Mouse (Mus musculus) intestine, postnatal 0 days (tissue): ENCODE results near the gene Gm3409. TPM values are rescaled to one million over a fixed set of nuclear protein-coding genes. Genes with fewer than 3 reads are reported as not detected.
"Not testable (repeated sequence)": the region's sequence is repeated elsewhere in the genome, so short reads cannot be mapped to it uniquely, and the experiment has no call there.

ENCODE experiments used
- ATAC-seq: fragments of 200-750 bp; cut with Nextera tagmentation; 2 replicates; pipeline ENCODE4 v1.8.0; 2017; ENCODE audit warnings: mild to moderate bottlenecking, moderate TSS enrichment, moderate library complexity
- H3K27ac ChIP-seq: fragments of 300-500 bp; sonication (generic); 2 replicates; pipeline ENCODE4 v1.5.1; 2014; ENCODE audit warnings: mild to moderate bottlenecking, low read depth, low read length, moderate library complexity
- H3K27me3 ChIP-seq: fragments of 300-500 bp; sonication (generic); replicated peaks from 2 replicates; pipeline ENCODE4 v1.6.1; 2014; ENCODE audit warnings: low read length, mixed read lengths; ENCODE audit not compliant: control insufficient read depth, insufficient read depth
- H3K36me3 ChIP-seq: fragments of 300-500 bp; sonication (generic); 2 replicates; pipeline ENCODE4 v1.6.1; 2014; ENCODE audit warnings: mild to moderate bottlenecking, moderate library complexity; ENCODE audit not compliant: control insufficient read depth, insufficient read depth
- H3K4me1 ChIP-seq: fragments of 300-500 bp; sonication (generic); replicated peaks from 2 replicates; pipeline ENCODE4 v1.6.1; 2014; ENCODE audit warnings: antibody characterized with exemption, low read length, mixed read lengths; ENCODE audit not compliant: control insufficient read depth, insufficient read depth
- H3K4me2 ChIP-seq: fragments of 300-500 bp; sonication (generic); replicated peaks from 2 replicates; pipeline ENCODE4 v1.6.1; 2014; ENCODE audit warnings: low read depth, mild to moderate bottlenecking, moderate library complexity
- H3K4me3 ChIP-seq: fragments of 300-500 bp; sonication (generic); 2 replicates; pipeline ENCODE4 v1.5.1; 2014; ENCODE audit warnings: low read depth, low read length
- H3K9ac ChIP-seq: fragments of 300-500 bp; sonication (generic); 2 replicates; pipeline ENCODE4 v1.6.1; 2014; ENCODE audit warnings: mild to moderate bottlenecking, low read depth, low read length
- H3K9me3 ChIP-seq: fragments of 300-500 bp; sonication (generic); 2 replicates; pipeline ENCODE4 v1.6.1; 2016; ENCODE audit warnings: mixed run types; ENCODE audit not compliant: control insufficient read depth
- CTCF ChIP-seq: sonication (generic); IDR thresholded peaks from 2 replicates; pipeline ENCODE4 v1.5.1; 2016; ENCODE audit warnings: low read depth, mild to moderate bottlenecking, control low read depth, antibody characterized with exemption, moderate library complexity
- WGBS: fragments of 180-500 bp; shearing (Covaris S2); extraction: QIAGEN DNeasy Blood & Tissue Kit; methylation state at CpG from one replicate; pipeline ENCODE4 v1.1.7; 2014; 5-methylcytosine and 5-hydroxymethylcytosine counted together
- polyA plus RNA-seq: library from polyadenylated mRNA; unstranded; fragments of >200 nt; fragmentation: Nextera tagmentation; extraction: Ambion mirVana; gene quantifications from 2 replicates; pipeline ENCODE4 v1.2.1, GENCODE M21; 2015

Gm3409 gene
- polyA plus RNA-seq, 1 experiment from 2014 or later, result not detected

GRCm38 (mm10) chr5:146564259-146564658 is 26.8 kb downstream of the Gm3409 start:
- H3K27me3 ChIP-seq, result no peaks in the 10 kb centered on the region
- H3K9me3 ChIP-seq, result no peaks in the 10 kb centered on the region
- H3K4me1 ChIP-seq, result no peaks in the 10 kb centered on the region
- no peak for TF ChIP-seq CTCF
- H3K4me2 ChIP-seq, result no peak overlapping the region
- ATAC-seq, result no peak
- no peak overlapping the region for H3K27ac ChIP-seq
- H3K36me3 ChIP-seq, result no peaks in the 10 kb centered on the region
- no peak overlapping the region for H3K4me3 ChIP-seq
- WGBS, result 83% methylated on average over 1 of the region's 1 CpGs
- H3K9ac ChIP-seq, result no peak overlapping the region

- H3K36me3 ChIP-seq, result no peaks in the 10 kb centered on the region
- WGBS, result 65% methylated on average over 4 of the region's 4 CpGs
- H3K4me3 ChIP-seq, result no peak overlapping the region
- TF ChIP-seq CTCF, result peak; percentile 50
- ATAC-seq, result no peak
- H3K9ac ChIP-seq, result no peak overlapping the region
- no peaks in the 10 kb centered on the region for H3K27me3 ChIP-seq
- H3K27ac ChIP-seq, result no peak overlapping the region
- H3K9me3 ChIP-seq, result no peaks in the 10 kb centered on the region
- H3K4me2 ChIP-seq, result no peak overlapping the region
- H3K4me1 ChIP-seq, result no peaks in the 10 kb centered on the region
These were observed 29.6 kb downstream of the Gm3409 start for GRCm38 (mm10) chr5:146567054-146567453.

- not testable (repeated sequence) for H3K4me2 ChIP-seq, H3K9ac ChIP-seq, ATAC-seq, H3K27me3 ChIP-seq, H3K4me3 ChIP-seq, H3K36me3 ChIP-seq, H3K27ac ChIP-seq, H3K9me3 ChIP-seq, H3K4me1 ChIP-seq
- 77% methylated on average over 6 of the region's 6 CpGs for WGBS
These were observed 32.7 kb downstream of the Gm3409 start for GRCm38 (mm10) chr5:146570179-146570578.

GRCm38 (mm10) chr5:146571830-146572734 is 34.6 kb downstream of the Gm3409 start:
- ATAC-seq, result not testable (repeated sequence)
- 59% methylated on average over 6 of the region's 6 CpGs for WGBS

DNA sequence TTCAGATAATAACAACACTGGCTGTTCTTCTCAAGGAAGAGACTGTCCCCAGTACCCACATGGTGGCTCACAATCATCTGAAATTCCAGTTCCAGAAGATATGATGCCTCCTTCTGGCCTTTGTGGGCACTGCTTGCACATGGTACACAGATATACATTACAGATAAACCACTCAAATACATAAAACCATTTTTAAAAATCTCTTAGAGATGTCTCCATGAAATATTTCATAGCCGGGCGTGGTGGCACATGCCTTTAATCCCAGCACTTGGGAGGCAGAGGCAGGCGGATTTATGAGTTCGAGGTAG is 35.2 kb downstream of the Gm3409 start:
- H3K4me2 ChIP-seq, H3K9ac ChIP-seq, H3K4me3 ChIP-seq, H3K27me3 ChIP-seq, H3K36me3 ChIP-seq, ATAC-seq, H3K27ac ChIP-seq, H3K9me3 ChIP-seq, H3K4me1 ChIP-seq: not testable (repeated sequence)
- 95% methylated on average over 4 of the region's 4 CpGs for WGBS

More at GRCm38 (mm10) chr5:146571830-146572734, 34.6 kb downstream of the Gm3409 start:
- not testable (repeated sequence) for H3K4me3 ChIP-seq, H3K4me2 ChIP-seq, H3K9me3 ChIP-seq, H3K27me3 ChIP-seq, H3K4me1 ChIP-seq, H3K36me3 ChIP-seq, H3K27ac ChIP-seq, H3K9ac ChIP-seq

DNA sequence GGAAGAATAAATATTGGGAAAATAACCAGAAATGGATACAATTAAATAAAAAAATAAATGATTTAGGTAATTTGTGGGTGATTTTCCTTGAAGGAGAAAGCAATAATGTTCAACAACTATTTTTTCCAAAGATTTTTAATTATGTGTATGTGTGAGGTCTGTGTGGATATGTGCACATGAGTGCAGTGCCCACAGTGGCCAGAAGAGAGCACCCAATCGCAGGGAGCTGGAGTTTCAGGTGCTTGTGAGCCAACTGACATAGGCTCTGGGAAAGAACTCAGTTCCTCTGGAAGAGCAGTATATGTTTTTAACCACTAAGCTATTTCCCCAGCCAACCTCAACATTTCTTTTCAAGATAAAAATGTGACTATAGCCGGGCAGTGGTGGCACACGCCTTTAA is 39.2 kb downstream of the Gm3409 start:
- H3K4me2 ChIP-seq, result no peak overlapping the region
- ATAC-seq, result no peak
- no peaks in the 10 kb centered on the region for H3K36me3 ChIP-seq
- H3K27ac ChIP-seq, result no peak overlapping the region
- no peaks in the 10 kb centered on the region for H3K27me3 ChIP-seq
- no peak overlapping the region for H3K9ac ChIP-seq
- WGBS, result 91% methylated on average over 3 of the region's 3 CpGs
- H3K9me3 ChIP-seq, result no peaks in the 10 kb centered on the region
- TF ChIP-seq CTCF, result 0 out of 2 replicates have a peak, but pooled peaks have one; percentile 18
- H3K4me1 ChIP-seq, result no peaks in the 10 kb centered on the region
- no peak overlapping the region for H3K4me3 ChIP-seq
